Mouse (Mus musculus) G1E-ER4 (cell line): ENCODE measurements around the gene Ylpm1. TPM values are rescaled to one million over a fixed set of nuclear protein-coding genes. Genes with fewer than 3 reads are reported as not detected.

Source experiments
- GATA1 ChIP-seq: IDR thresholded peaks from one replicate; pipeline ENCODE4 v1.8.0; 2012; ENCODE audit warnings: low read length, inconsistent platforms
- polyA plus RNA-seq: library from polyadenylated mRNA; stranded (reverse); fragments of >175 nt; gene quantifications from 2 replicates; pipeline ENCODE4 v1.2.3, GENCODE M21; 2012

Ylpm1 gene
- polyA plus RNA-seq, 1 experiment: 50.8 TPM

- TF ChIP-seq GATA1: no peak
These were observed 884 bp upstream of the Ylpm1 start for GRCm38 (mm10) chr12:84995112-84995761.

- TF ChIP-seq GATA1: no peak
These were observed 629 bp downstream of the Ylpm1 start for GRCm38 (mm10) chr12:84996501-84997398.

DNA sequence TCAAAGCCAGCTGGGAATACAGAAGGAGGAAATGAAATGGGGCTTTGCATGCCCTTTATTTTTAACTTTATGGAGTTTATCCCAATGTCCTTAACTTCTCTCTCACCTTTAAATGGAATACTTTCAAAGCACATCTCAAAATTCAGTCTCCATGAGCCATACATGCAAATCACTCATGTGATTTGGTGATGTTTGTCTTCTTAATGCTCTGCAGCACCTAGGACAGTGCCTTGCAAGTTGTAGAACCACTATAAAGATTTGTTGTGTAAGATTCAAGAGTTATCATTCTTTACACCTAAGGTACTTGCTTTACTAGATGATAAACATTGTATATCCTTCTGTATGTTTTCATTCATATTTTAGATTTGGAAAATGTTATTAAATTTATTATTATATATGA is 2.9 kb downstream of the Ylpm1 start:
- TF ChIP-seq GATA1: no peak

DNA sequence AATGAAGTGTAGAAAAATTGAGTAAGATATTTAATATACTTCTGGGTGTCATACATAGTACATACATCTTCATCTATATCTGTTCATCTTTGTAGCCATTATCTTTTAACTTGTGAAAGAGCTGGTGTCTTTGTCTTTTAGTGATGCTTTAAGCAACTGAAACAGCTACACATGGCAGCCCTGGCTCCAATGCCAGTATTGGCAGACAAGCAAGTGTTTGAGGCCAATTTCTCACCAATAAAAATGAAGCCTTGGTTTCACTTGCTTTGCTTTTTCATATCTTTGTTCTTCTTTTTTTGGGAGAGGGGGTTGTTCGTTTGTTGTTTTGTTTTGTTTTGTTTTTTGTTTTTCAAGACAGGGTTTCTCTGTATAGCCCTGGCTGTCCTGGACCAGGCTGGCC is 10.1 kb downstream of the Ylpm1 start:
- no peak for TF ChIP-seq GATA1

- TF ChIP-seq GATA1: no peak
These were observed 10.9 kb downstream of the Ylpm1 start for GRCm38 (mm10) chr12:85007021-85007420.

- no peak for TF ChIP-seq GATA1
These were observed 13.7 kb downstream of the Ylpm1 start for GRCm38 (mm10) chr12:85009776-85010175.

DNA sequence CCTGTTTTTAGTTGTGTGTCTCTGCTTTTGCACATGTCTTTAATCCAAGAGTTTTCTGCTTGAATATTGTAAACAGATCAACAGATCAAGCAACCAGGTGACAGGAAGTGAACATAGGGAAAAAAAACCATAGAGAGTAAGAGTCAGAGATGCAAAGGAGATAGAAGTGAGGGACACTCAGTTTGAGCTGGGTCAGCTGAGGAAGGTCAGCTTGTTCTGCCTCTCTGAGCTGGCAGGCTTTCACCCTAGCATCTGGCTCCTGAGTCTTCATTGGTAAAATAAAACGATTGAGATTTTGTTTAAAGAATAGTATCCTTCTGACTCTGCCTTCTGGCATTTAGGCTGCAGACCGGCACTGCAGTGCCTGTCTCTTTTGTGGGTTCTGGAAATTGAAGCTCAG is 14.4 kb downstream of the Ylpm1 start:
- no peak for TF ChIP-seq GATA1

GRCm38 (mm10) chr12:85012185-85012584 is 16.1 kb downstream of the Ylpm1 start:
- TF ChIP-seq GATA1: no peak

DNA sequence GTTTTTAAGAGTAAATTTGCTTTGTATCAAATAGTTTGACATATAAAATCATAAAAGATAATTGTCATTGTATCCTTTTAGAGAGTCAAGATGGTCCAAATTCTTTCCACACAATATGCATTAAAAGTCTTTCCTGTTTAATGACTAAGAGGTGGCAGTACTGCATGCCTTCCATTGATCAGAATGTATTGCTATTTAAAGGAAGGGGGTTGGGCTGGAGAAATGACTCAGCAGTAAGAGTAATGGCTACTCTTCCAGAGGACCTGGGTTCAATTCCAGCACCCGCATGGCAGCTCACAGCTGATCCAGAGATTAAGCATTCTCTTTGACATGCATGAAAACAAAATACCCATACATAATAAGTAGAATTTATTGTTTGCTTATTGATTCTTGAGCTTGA is 25.9 kb downstream of the Ylpm1 start:
- TF ChIP-seq GATA1: no peak

DNA sequence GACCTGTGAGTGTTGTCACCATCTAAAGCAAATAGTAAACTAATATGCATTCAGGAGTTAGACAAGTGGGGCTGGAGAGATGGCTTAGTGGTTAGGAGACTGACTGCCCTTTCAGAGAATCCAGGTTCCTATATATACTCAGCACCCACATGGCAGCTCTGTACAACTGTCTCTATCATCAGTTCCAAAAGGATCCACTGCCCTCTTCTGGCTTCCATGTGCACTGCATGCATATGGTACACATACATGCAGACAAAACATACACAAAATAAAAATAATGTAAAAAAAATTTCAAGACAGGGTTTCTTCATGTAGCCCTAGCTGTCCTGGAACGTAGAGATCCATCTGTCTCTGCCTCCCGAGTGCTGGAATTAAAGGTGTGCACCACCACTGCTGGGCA is 36.6 kb downstream of the Ylpm1 start:
- TF ChIP-seq GATA1: no peak

DNA sequence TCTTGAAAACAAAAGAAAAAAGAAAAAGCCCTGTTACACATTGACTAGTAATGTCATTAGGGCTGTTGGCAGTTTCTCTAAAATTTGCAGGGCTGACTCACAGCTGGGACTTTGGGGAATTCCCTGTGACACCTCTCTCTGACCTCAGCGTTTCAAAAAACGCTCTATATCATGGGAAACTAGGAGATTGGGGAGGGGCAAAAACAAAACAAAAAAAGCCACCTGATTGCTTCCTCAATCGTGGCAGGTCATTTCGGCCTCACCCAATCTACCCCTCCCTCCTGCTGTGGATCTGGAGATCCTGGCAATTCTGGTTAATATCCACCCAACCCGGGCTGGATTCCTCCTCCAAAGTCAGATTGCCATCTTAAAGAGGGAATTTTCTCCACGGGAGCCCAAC is 55.1 kb downstream of the Ylpm1 start:
- no peak for TF ChIP-seq GATA1

- TF ChIP-seq GATA1: no peak
These were observed 74.9 kb downstream of the Ylpm1 start for GRCm38 (mm10) chr12:85071043-85071442.

DNA sequence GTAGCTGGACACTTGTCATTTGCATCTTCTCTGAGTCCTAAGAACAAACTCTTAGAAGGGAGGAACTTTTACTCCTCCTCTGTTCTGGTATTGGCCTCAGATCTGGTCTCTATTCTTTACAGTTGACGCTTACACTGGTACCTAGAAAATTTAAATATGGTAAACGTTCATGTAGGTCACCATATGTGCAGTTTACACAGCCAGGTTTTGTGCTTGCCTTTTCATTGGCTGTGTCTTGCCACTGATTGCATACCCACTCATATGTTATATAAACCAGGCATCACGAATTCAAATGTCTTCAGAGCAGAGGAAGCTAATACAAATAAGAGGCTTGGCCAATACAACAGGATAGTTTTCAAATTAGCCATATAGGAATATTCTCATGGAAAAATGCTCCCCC is 81.0 kb downstream of the Ylpm1 start:
- no peak for TF ChIP-seq GATA1

- TF ChIP-seq GATA1: peak; percentile 15
These were observed 88.1 kb downstream of the Ylpm1 start for GRCm38 (mm10) chr12:85084257-85084656.

DNA sequence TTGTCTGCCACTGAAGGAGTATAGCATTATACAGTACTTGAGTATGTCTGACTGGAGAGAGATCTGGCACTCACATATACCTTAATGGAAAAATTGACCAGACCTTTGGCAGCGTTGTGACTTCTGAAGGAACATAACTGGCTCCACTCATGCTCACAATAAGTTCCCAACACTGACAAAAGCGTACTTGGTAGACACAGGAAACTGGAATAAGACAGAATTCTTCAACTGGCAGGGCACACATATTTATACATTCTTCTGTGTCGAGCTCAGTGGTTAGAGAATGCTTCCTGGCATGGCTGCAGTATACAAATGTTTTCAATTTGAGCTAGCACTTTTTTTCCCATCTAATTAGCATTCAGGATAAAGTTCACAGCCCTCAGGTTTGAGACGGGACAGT is 88.8 kb downstream of the Ylpm1 start:
- TF ChIP-seq GATA1: no peak

DNA sequence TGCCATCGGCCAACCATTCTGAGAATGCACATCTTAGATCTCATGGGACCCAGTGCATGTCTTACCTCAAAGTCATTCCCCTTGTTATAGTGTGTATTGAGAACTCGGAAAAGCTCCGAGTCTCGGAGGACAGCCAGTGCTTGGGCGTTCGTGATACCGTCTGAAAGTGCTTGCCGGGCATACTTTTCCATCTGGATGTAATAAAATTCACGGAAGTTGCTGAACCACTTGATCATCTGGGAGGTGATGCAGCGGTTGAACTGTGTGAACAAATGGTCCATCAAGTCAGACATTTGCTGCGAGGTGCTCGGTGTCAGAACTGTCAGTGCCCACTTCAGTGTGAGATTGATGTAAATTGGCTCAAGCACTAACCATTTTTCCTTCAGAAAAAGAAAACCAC is 91.7 kb downstream of the Ylpm1 start:
- TF ChIP-seq GATA1: no peak

DNA sequence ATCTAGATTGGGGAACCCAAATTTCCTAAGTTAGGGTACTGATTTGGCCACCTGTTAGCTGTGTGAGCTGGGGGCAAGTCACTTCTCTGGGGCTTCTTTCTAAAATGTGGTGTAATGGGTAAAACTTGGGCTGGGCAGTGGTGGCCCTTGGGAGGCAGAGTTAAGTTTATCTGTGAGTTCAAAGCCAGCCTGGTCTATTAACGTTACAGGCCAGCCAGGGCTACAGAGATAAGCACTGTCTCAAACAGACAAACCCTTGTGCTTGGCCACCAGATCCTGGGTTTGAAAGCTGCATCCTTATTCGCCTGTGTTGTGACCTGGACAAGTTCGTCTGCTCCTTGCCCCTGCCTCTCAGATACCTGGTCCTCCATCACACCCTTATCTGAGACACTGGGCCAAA is 95.1 kb downstream of the Ylpm1 start:
- TF ChIP-seq GATA1: no peak
